ENCODE assay signal across 21 mouse cellular contexts in the genomic region with DNA sequence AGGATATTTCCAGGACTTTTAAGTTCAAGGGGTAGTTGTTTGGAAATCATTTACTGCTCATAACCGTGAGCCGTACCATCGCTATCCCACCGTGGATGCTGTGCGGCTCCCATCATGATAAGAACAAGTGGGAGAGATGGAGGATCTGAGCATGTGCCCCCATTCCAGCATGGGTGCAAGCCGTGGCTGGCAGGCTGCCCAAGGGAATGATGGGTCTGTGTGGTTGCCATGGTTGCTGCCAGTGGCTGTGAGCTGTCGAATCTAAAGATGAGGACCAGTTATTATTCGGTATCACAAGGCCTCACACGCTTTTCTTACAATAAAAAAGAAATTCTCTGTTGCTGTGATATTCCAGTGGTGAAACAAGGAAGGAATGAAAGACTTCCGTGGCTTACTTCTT.
DNase-seq lines count a peak whose midpoint lies in the region; ATAC-seq and TF ChIP-seq lines count a peak whose summit lies in the region.
"Had no signal": no experiment of that assay in that cellular context is flagged by ENCODE, and none has a peak within 500 bp of the region (broad histone marks: within the 10 kb centered on the region; RNA-seq: fewer than 3 reads in every experiment).

No protein-coding gene starts in this region.

- H3K4me2 ChIP-seq in midbrain, embryonic 13.5 days (replicated peaks), result no peak overlapping the region
- no peak overlapping the region for H3K4me2 ChIP-seq in midbrain, embryonic 15.5 days
- H3K4me2 ChIP-seq: embryonic facial prominence, embryonic 15.5 days; limb, embryonic 15.5 days; liver, embryonic 15.5 days; stomach, embryonic 15.5 days had no signal

- H3K36me3 ChIP-seq in midbrain, embryonic 13.5 days, result no peaks in the 10 kb centered on the region
- H3K36me3 ChIP-seq in midbrain, embryonic 15.5 days (replicated peaks), result no peaks in the 10 kb centered on the region
- H3K36me3 ChIP-seq: embryonic facial prominence, embryonic 15.5 days; limb, embryonic 15.5 days; liver, embryonic 15.5 days; stomach, embryonic 15.5 days had no signal

- DNase-seq in cerebellum, postnatal 14 days, result peak; percentile 19 to 37
- no peak for DNase-seq in cerebellum, adult 2 months
- DNase-seq in heart, adult 11 months, result peak; percentile 57
- no peak for DNase-seq in heart, adult 9 months (ENCODE audit: low spot score in 2 of 2)
- peak; percentile 78 for DNase-seq in brain, embryonic 14.5 days (ENCODE audit: low read depth)
- no peak for DNase-seq in thymus, adult 18-20 months
- DNase-seq: adrenal gland, adult 8-10 months; kidney, adult 2 months; kidney, postnatal 10 days; retina, postnatal 1 day; thymus, adult 2 months had no signal

- TF ChIP-seq CTCF in cerebellum, adult 2 months (IDR thresholded peaks at IDR 0.05; ENCODE audit: borderline replicate concordance, insufficient read depth, low read depth, low read length), result no peak
- TF ChIP-seq CTCF in brain, embryonic 14.5 days (IDR thresholded peaks at IDR 0.05; ENCODE audit: borderline replicate concordance, extremely low read depth, insufficient read depth, insufficient read length), result no peak

- no peak for TF ChIP-seq POLR2A in cerebellum, adult 2 months (IDR thresholded peaks at IDR 0.05; ENCODE audit: borderline replicate concordance, insufficient read depth, low read length)
- no peak for TF ChIP-seq POLR2A in brain, embryonic 14.5 days (IDR thresholded peaks at IDR 0.05; ENCODE audit: borderline replicate concordance, extremely low read depth, insufficient read depth, insufficient read length, poor library complexity, severe bottlenecking)

- H3K9me3 ChIP-seq in midbrain, embryonic 13.5 days, result no peaks in the 10 kb centered on the region
- H3K9me3 ChIP-seq in midbrain, embryonic 15.5 days, result no peaks in the 10 kb centered on the region
- H3K9me3 ChIP-seq: embryonic facial prominence, embryonic 15.5 days; limb, embryonic 15.5 days; liver, embryonic 15.5 days; stomach, embryonic 15.5 days had no signal

- no peaks in the 10 kb centered on the region for H3K27me3 ChIP-seq in cerebellum, adult 2 months (ENCODE audit: control insufficient read depth, insufficient read depth, low read length)
- H3K27me3 ChIP-seq in midbrain, embryonic 13.5 days, result no peaks in the 10 kb centered on the region
- H3K27me3 ChIP-seq in midbrain, embryonic 15.5 days (replicated peaks), result no peaks in the 10 kb centered on the region
- H3K27me3 ChIP-seq: embryonic facial prominence, embryonic 15.5 days; limb, embryonic 15.5 days; liver, embryonic 15.5 days; stomach, embryonic 15.5 days had no signal

- no peak overlapping the region for H3K4me3 ChIP-seq in cerebellum, adult 2 months (replicated peaks; ENCODE audit: insufficient read depth, low read depth, low read length)
- no peak overlapping the region for H3K4me3 ChIP-seq in midbrain, embryonic 13.5 days (replicated peaks)
- H3K4me3 ChIP-seq in midbrain, embryonic 15.5 days, result no peak overlapping the region
- H3K4me3 ChIP-seq: embryonic facial prominence, embryonic 15.5 days; limb, embryonic 15.5 days; liver, embryonic 15.5 days; stomach, embryonic 15.5 days had no signal

- no peak overlapping the region for H3K27ac ChIP-seq in cerebellum, adult 2 months (ENCODE audit: insufficient read depth, low read length)
- no peak overlapping the region for H3K27ac ChIP-seq in midbrain, embryonic 13.5 days
- no peak overlapping the region for H3K27ac ChIP-seq in midbrain, embryonic 15.5 days
- H3K27ac ChIP-seq: embryonic facial prominence, embryonic 15.5 days; limb, embryonic 15.5 days; liver, embryonic 15.5 days; stomach, embryonic 15.5 days had no signal

- no peaks in the 10 kb centered on the region for H3K4me1 ChIP-seq in cerebellum, adult 2 months (ENCODE audit: control insufficient read depth, insufficient read depth, low read length)
- H3K4me1 ChIP-seq in midbrain, embryonic 13.5 days (replicated peaks), result peaks cover 7% of the 10 kb centered on the region
- H3K4me1 ChIP-seq in midbrain, embryonic 15.5 days, result 0 out of 2 replicates have a peak, but pooled peaks cover 4% of the 10 kb centered on the region
- H3K4me1 ChIP-seq: embryonic facial prominence, embryonic 15.5 days; limb, embryonic 15.5 days; liver, embryonic 15.5 days; stomach, embryonic 15.5 days had no signal

- 0 out of 2 replicates have a peak, but pooled peaks have one; percentile 56 for ATAC-seq in midbrain, embryonic 13.5 days
- no peak; the same call in 1 of the 2 replicates for ATAC-seq in midbrain, embryonic 15.5 days (replicated peaks)
- ATAC-seq: CD4-positive, CD25-positive, alpha-beta regulatory T cell, adult 4 months; inflammation-experienced regulatory T-cells, adult 6 months; lung, postnatal 0 days; Patski had no signal

- WGBS in cerebellum, adult 2 months, result 36% methylated on average over 10 of the region's 10 CpGs
- WGBS in midbrain, embryonic 13.5 days, result 79% methylated on average over 10 of the region's 10 CpGs
- 68% methylated on average over 10 of the region's 10 CpGs for WGBS in midbrain, embryonic 15.5 days

- H3K9ac ChIP-seq in midbrain, embryonic 13.5 days (replicated peaks), result no peak overlapping the region
- no peak overlapping the region for H3K9ac ChIP-seq in midbrain, embryonic 15.5 days
- H3K9ac ChIP-seq: embryonic facial prominence, embryonic 15.5 days; limb, embryonic 15.5 days; liver, embryonic 15.5 days; stomach, embryonic 15.5 days had no signal

Comparison
In these comparisons a context has a peak if more than half of its experiments do, and no peak if none do; other contexts are left out.
1. DNase-seq: peak in cerebellum, postnatal 14 days (2 of 2), heart, adult 11 months (single experiment) and brain, embryonic 14.5 days (single experiment); none in cerebellum, adult 2 months (0 of 2), heart, adult 9 months (0 of 2) and thymus, adult 18-20 months (0 of 2).